Mouse (Mus musculus): ENCODE measurements around the gene Dlg2. TPM values are rescaled to one million over a fixed set of nuclear protein-coding genes. Genes with fewer than 3 reads are reported as not detected.

Dlg2 gene
- polyA plus RNA-seq, 1 experiment = not detected

GRCm38 (mm10) chr7:92322342-92323069, 1846.0 kb downstream of the Dlg2 start:
- Histone ChIP-seq H3K4me1 (ENCODE audit: control insufficient read depth, insufficient read depth, low read length) (no peaks in the 10 kb centered on the region), H3K4me3 (ENCODE audit: insufficient read depth, low read length) (no peak overlapping the region), H3K27ac (ENCODE audit: insufficient read depth, low read depth, low read length) (no peak overlapping the region)
- TF ChIP-seq POLR2A (IDR thresholded peaks at IDR 0.05; ENCODE audit: borderline replicate concordance, low read depth, low read length) (no peak), CTCF (IDR thresholded peaks at IDR 0.05; ENCODE audit: low read depth, low read length) (no peak)

- Histone ChIP-seq H3K4me1 (ENCODE audit: control insufficient read depth, insufficient read depth, low read length) (no peaks in the 10 kb centered on the region), H3K27ac (ENCODE audit: insufficient read depth, low read depth, low read length) (no peak overlapping the region), H3K4me3 (ENCODE audit: insufficient read depth, low read length) (no peak overlapping the region)
- TF ChIP-seq POLR2A (IDR thresholded peaks at IDR 0.05; ENCODE audit: borderline replicate concordance, low read depth, low read length) = no peak
- no peak for TF ChIP-seq CTCF (IDR thresholded peaks at IDR 0.05; ENCODE audit: low read depth, low read length)
Measured at GRCm38 (mm10) chr7:92323710-92324109, 1847.2 kb downstream of the Dlg2 start.

- TF ChIP-seq POLR2A (IDR thresholded peaks at IDR 0.05; ENCODE audit: borderline replicate concordance, low read depth, low read length) (no peak), CTCF (IDR thresholded peaks at IDR 0.05; ENCODE audit: low read depth, low read length) (no peak)
- no peak overlapping the region for H3K4me3 ChIP-seq (ENCODE audit: insufficient read depth, low read length)
- H3K4me1 ChIP-seq (ENCODE audit: control insufficient read depth, insufficient read depth, low read length) = no peaks in the 10 kb centered on the region
- no peak overlapping the region for H3K27ac ChIP-seq (ENCODE audit: insufficient read depth, low read depth, low read length)
Measured at GRCm38 (mm10) chr7:92327343-92327896, 1850.9 kb downstream of the Dlg2 start.

DNA sequence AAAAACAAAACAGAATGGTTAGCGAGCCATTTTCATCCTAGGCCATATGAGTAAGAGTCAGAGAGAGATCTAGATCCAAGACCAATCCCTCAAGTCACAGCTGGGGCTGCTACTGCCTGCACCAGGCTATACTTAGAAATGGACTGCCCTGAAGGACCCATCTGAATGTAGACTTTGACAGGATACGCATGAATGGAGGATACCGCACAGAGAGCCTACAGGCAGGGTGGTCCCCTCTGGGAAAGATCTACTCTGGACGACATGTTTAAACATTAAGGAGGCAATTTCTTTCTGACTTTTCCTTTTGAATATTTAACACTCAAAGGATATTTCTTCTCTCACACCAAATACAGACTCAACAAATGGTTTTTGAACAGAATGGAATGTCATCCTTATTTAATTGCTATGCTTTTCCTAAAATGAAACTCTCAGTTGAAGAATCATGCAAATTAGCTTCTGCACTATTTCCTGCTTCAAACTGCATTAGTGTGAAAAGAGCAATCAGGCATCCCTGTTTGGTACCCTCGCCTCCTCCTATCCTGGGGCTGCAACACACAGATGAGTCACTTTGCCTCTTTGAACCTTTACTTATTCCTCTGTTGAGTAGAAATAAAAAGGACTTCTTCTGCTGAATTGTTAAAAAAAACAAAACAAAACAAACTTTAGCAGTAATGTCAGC, 1856.9 kb downstream of the Dlg2 start:
- no peak overlapping the region for H3K27ac ChIP-seq (ENCODE audit: insufficient read depth, low read depth, low read length)
- no peaks in the 10 kb centered on the region for H3K4me1 ChIP-seq (ENCODE audit: control insufficient read depth, insufficient read depth, low read length)
- H3K4me3 ChIP-seq (ENCODE audit: insufficient read depth, low read length) = no peak overlapping the region
- TF ChIP-seq CTCF (IDR thresholded peaks at IDR 0.05; ENCODE audit: low read depth, low read length) (no peak), POLR2A (IDR thresholded peaks at IDR 0.05; ENCODE audit: borderline replicate concordance, low read depth, low read length) (no peak)

DNA sequence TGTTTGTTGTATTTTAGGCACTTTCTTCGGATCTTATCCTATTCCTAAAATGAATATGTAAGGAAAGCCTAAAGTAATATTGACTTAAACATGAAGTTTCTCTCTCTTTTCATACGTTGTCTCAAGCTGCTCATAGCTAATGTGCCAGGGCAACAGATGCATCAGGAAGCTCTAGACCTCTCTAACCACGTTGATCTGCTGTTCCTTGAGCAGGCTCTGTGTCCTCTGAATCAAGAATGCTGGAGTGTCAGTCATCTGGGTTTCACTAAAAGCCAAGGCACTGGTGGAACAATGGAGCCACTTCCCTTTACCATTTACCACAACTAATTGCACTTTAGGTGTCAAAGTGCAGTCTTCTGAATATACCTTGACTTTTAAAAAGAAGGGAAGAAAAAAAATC, 1880.1 kb downstream of the Dlg2 start:
- Histone ChIP-seq H3K4me3 (ENCODE audit: insufficient read depth, low read length) (no peak overlapping the region), H3K27ac (ENCODE audit: insufficient read depth, low read depth, low read length) (no peak overlapping the region)
- no peak for TF ChIP-seq CTCF (IDR thresholded peaks at IDR 0.05; ENCODE audit: low read depth, low read length)
- TF ChIP-seq POLR2A (IDR thresholded peaks at IDR 0.05; ENCODE audit: borderline replicate concordance, low read depth, low read length) = no peak

GRCm38 (mm10) chr7:92363386-92363785, 1886.9 kb downstream of the Dlg2 start:
- Histone ChIP-seq H3K4me3 (ENCODE audit: insufficient read depth, low read length) (no peak overlapping the region), H3K4me1 (ENCODE audit: control insufficient read depth, insufficient read depth, low read length) (no peaks in the 10 kb centered on the region), H3K27ac (ENCODE audit: insufficient read depth, low read depth, low read length) (no peak overlapping the region)
- TF ChIP-seq POLR2A (IDR thresholded peaks at IDR 0.05; ENCODE audit: borderline replicate concordance, low read depth, low read length) = no peak
- TF ChIP-seq CTCF (IDR thresholded peaks at IDR 0.05; ENCODE audit: low read depth, low read length) = no peak

More for the DNA sequence above, 1880.1 kb downstream of the Dlg2 start:
- H3K4me1 ChIP-seq (ENCODE audit: control insufficient read depth, insufficient read depth, low read length) = no peaks in the 10 kb centered on the region

DNA sequence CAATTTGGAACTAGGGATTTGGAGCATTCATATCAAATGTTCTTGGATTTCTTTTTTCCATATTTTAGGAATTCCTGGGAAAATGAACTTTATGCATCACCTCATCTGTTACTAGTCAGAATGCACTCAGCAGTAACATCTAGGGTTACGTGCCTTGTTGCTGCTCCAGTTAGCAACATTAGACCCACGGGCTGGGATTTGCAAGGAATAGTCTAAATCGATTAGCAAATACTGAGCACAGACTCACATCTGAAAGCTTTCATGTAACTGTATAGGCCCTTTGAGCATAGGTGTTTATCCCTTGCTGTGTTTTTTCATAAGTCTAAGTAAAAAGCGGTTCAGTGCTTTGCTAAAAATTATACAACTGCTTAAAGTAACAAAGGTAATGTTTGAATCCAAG, 1887.3 kb downstream of the Dlg2 start:
- no peak for TF ChIP-seq CTCF (IDR thresholded peaks at IDR 0.05; ENCODE audit: low read depth, low read length)
- no peak for TF ChIP-seq POLR2A (IDR thresholded peaks at IDR 0.05; ENCODE audit: borderline replicate concordance, low read depth, low read length)
- Histone ChIP-seq H3K4me3 (ENCODE audit: insufficient read depth, low read length) (no peak overlapping the region), H3K4me1 (ENCODE audit: control insufficient read depth, insufficient read depth, low read length) (no peaks in the 10 kb centered on the region), H3K27ac (ENCODE audit: insufficient read depth, low read depth, low read length) (no peak overlapping the region)

GRCm38 (mm10) chr7:92367111-92367510, 1890.6 kb downstream of the Dlg2 start:
- H3K27ac ChIP-seq (ENCODE audit: insufficient read depth, low read depth, low read length) = no peak overlapping the region
- TF ChIP-seq POLR2A (IDR thresholded peaks at IDR 0.05; ENCODE audit: borderline replicate concordance, low read depth, low read length) (no peak), CTCF (IDR thresholded peaks at IDR 0.05; ENCODE audit: low read depth, low read length) (no peak)
- no peaks in the 10 kb centered on the region for H3K4me1 ChIP-seq (ENCODE audit: control insufficient read depth, insufficient read depth, low read length)
- no peak overlapping the region for H3K4me3 ChIP-seq (ENCODE audit: insufficient read depth, low read length)

GRCm38 (mm10) chr7:92370521-92370920, 1894.0 kb downstream of the Dlg2 start:
- H3K4me1 ChIP-seq (ENCODE audit: control insufficient read depth, insufficient read depth, low read length) = no peaks in the 10 kb centered on the region
- H3K27ac ChIP-seq (ENCODE audit: insufficient read depth, low read depth, low read length) = no peak overlapping the region
- no peak overlapping the region for H3K4me3 ChIP-seq (ENCODE audit: insufficient read depth, low read length)
- TF ChIP-seq CTCF (IDR thresholded peaks at IDR 0.05; ENCODE audit: low read depth, low read length) (no peak), POLR2A (IDR thresholded peaks at IDR 0.05; ENCODE audit: borderline replicate concordance, low read depth, low read length) (no peak)

- no peak for TF ChIP-seq POLR2A (IDR thresholded peaks at IDR 0.05; ENCODE audit: borderline replicate concordance, low read depth, low read length)
- TF ChIP-seq CTCF (IDR thresholded peaks at IDR 0.05; ENCODE audit: low read depth, low read length) = no peak
- Histone ChIP-seq H3K27ac (ENCODE audit: insufficient read depth, low read depth, low read length) (no peak overlapping the region), H3K4me3 (ENCODE audit: insufficient read depth, low read length) (no peak overlapping the region), H3K4me1 (ENCODE audit: control insufficient read depth, insufficient read depth, low read length) (no peaks in the 10 kb centered on the region)
Measured at GRCm38 (mm10) chr7:92371638-92372037, 1895.2 kb downstream of the Dlg2 start.

All from bone marrow macrophage, adult 2 months (primary cell).